Mouse (Mus musculus) right cerebral cortex, postnatal 36 days (tissue): ENCODE data around the gene Cdkal1.

Source experiments
- DNase-seq, 2 experiments: peaks; one replicate each; pipeline ENCODE4 v3.0.0; 2022; ENCODE audit warnings: low spot score in 2 of 2, mixed read lengths in 1 of 2

The Cdkal1 gene

DNA sequence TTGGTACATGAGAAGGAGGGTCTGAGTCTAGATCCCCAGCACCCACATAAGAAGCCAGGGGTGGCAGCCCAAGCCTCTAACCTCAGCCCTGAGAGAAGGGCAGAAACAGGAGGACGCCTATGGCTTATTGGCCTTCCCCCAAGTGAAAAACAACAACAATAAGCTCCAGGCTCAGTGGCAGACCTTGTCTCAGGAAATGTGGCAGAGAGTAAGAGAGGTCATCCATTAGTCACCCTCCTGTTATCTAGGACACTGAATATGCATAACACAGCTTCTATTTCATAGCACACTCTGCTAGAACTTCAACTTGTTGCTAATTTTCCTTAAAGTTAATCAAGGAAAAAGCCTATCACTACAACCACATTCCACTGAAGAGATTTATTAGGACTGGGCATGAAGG, 154.1 kb downstream of the Cdkal1 start:
- no peak for DNase-seq

DNA sequence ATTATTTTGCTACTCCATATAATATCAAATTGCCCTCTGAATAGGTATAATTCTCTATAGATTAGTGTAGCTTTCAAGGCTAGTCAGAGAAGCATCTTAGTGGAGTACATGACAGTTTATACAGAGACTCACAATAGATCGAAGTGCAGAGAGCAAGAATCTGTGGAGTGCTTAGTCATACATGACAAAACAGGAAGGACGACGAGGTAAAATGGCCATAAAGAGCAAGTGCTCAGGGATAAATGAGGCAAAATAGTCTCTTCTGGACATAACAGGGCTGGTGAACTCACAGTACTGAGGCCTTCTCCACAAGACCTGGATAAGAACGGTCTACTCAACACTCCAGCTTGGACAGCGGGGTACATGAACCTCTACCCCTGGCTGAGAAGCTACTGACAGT, 155.6 kb downstream of the Cdkal1 start:
- no peak for DNase-seq

DNA sequence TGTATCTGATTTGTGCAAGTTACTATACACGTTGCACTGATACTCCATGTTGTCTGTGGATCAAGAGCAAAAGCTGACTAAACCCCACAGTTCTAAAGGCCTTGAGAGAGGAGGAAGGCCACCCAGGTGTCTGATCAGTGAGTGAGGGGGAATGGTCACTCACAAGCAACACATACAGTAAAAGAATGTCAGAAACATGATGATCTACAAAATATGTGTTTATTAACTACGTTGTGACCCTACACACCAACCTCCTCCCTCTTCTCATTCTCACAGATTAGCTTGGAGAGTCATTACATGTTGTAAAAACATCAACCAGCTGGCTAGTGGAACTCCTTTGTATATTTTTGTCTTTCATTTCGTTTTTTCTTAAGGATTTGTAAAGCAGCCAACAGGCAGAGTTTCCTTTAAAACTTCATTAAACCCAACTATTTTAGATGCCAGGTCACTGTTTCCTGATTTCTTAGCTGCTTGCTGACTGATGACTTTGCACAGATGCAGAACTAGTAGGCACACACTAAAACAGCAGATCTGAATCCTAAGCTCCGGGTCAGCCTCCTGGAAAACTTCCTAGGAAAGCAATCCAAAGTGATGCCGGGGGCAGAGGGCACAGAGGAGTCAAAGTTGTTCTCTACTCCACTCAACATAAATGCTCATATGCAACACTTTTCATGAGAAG, 157.0 kb downstream of the Cdkal1 start:
- DNase-seq = no peak

DNA sequence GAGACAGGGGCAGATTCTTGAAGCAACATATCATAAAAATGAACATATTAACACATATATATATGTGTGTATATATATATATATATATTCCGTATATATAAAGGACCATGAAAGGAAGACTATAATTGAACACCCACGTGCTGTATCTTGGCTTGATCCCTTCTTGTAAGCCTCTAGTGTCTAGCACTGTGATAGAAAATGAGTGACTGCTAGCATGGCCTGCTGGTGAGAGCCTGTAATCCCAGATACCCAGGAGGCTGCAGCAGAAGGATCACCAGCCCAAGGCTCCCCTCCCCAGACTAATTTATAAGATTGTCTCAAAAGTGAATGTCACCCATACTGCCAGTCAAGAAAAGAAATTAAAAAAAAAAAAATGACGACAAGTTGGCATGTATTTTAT, 158.2 kb downstream of the Cdkal1 start:
- DNase-seq = no peak

DNA sequence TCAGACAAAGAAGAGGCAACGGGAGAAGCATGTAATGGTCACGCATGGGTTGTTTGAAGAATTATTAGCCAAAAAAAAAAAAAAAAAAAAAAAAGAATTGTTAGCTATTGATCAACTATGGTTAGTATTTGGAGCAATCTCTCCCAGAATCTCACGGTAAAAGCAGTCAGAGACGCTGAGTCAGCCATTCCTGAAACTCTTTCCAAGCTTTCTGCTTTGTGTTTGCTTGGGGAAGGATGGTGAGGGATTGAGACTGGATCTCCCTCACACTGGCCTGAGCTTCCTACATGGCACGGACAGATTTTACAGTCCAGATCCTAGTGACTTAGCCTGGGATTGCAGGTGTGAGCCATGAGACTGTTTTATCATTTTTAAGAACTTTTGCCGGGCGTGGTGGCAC, 164.7 kb downstream of the Cdkal1 start:
- DNase-seq = no peak

DNA sequence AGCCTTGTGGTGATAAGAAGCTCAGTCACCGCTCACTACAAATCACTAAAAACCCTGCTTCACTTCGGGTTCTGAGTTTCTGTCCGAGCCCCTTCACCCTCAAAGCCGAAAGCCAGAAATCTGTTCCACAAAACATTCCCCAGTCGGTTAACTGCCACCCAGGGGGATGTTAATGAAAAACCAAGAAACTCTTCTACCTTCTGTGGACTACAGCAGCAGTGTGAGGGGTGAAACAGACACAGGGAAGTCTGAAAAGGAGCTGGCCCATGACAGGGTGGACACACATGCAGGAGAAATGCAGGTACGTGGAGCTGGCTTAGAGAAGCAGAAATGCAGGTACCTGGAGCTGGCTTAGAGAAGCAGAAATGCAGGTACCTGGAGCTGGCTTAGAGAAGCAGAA, 166.6 kb downstream of the Cdkal1 start:
- no peak for DNase-seq

DNA sequence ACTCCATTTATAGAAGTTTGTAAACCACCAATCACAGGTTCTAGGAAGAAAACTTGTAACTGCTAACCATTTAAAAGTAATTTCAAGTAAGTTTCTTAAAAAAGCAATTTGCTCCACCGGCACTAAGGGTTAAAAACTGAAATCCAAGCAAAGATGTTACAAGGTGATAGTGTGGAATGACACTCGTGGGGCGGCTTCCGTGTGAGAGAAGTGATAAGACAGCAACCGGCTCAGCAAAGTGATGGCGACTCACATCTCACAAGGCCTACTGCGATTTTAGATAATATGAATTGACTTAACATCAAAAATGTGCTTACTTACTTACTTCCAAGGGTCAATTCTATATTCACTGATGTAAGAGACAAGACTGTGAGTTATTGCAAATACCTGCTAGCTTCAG, 167.6 kb downstream of the Cdkal1 start:
- no peak for DNase-seq

DNA sequence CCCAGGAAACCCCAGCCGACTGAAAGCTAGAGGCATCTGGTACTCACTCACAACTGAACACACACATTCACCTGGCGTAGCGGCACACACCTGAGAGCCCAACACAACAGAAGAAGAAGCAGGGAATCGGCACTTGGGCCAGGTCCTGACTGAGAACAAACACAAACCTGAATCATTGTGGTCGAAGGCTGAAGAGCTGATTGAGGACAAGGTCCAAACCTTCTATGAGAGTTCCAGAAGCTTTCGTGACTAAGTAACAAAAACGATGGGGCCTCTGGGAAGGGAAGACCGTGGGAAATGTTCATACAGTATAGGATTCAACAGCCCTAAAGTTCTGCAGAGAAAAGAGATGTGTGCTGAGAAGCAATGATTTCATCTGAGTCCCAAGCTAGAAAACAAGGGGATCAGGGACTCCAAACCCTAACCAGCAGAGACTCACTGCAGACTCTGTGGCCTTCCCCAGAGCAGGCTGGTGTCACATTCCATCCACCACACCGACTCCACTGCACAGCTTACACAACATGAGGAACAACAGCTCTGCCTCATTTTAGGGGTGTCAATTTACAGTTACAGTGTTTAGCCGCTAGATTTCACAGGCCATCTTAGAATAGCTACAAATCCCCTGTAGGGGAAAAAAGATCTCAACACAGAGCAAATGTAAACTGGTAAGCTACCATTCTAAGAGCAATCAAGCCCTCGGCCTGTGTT, 175.8 kb downstream of the Cdkal1 start:
- no peak for DNase-seq

DNA sequence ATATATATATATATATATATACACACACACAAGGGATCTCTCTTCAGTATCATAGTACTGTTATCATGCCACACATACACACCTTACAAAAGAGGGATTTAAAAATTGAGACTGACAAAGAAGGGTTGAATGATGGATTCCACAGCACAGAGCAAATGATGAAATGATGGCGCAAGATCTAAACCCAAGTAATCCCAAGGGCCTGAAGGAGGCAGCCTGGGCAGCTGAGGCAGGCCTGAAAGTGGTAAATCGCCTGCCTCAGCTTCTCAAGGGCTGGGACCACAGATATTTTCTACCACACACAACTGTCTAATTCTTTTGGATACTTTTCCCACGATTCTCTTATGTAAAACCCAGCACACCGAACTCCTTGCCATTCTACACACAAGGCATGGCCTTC, 177.9 kb downstream of the Cdkal1 start:
- no peak for DNase-seq

DNA sequence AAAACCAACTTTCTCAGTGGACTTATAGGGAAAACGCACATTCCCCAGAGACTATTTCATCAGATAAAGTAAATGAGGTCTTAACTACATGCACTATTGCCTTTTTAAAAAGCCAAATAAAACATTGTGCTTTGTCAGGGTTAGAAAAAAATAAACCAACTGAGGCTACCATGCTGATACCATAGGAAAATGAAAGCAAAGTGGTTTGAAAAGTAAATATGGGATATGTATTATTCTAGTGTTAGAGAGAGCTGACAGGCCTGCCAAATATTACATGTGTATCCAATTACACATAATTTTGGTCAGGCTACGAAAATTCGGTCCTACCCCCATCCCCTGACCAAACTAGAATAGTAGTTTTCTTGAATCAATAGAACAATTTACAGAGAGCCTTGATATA, 184.8 kb downstream of the Cdkal1 start:
- no peak for DNase-seq

DNA sequence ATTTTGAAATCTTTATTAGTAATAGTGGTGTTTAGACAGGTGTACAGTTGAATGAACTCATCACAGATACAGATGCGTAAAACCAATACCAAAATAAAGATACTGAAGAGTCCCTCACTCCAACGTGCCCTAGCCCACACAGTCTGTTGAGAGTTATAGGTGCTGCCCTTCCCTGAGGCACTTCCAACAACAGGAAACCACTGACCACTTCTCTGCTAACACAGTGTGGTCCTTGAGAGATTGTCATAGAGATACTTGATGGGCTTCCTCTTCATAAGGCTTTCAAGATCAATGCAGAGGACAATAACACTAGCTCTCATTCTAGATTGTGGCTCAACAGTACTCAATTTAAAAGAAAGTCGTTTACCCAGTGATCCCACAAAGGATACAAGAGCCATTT, 191.6 kb downstream of the Cdkal1 start:
- DNase-seq = no peak

DNA sequence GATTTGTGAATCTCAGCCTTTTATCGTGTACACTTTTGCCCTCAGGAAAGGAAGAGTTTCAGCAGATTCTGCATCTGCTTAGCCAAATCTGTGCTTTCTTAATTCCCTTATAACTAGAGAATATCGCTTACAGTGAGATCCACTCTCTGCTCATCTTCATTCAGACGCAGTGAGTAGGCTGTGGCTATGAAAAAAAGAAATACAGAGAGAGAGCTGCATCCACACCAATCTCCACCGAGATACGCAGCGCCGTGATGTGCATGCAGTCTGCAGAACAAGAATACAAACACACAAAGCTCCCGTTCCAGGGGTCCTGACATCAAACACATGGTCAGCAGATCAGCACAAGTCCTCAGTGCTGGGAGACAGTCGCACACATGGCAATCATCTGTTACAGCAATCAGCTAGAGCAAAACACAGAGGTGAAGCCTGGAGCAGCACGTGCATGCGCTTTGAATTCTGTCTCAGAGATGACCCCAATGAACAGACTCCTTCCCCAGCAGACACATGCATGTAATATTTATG, 199.6 kb downstream of the Cdkal1 start:
- DNase-seq = no peak

DNA sequence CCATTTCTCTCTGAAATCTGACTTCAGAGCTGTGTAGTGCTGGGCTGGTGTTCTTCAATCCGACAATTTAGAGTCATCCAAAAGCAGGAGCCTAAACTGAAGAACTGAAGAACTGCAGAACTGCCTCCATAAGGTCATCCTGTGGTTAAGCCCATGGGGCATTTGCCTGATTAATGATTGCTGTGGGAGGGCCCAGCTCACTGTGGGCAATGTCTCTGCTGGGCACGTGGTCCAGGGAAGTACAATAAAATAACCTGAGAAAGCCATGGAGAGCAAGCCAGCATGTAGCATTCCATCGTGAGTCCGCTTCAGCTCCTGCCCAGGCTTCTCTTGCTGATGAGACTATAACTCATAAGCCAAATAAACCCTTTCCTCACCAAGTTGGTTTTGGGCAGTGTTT, 202.1 kb downstream of the Cdkal1 start:
- DNase-seq = no peak

DNA sequence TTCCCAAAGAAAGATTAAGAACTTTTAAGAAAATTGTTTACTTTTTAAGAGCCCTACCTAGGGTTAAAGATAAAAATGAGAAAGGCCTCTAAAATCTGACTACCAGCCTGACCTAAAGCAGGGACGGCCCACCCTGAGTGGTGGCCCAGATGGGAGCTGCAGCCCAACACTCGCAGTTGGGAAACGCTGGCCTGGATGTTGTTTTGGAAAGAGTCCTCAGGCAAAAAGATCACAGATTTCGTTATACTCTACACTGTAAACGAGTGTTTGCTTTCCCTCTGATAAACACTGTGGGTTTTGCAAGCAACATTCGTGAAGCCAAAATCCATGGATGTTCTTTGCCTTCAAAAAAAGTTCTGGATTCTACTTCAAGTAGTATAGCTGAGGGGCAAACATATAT, 202.7 kb downstream of the Cdkal1 start:
- DNase-seq = no peak

DNA sequence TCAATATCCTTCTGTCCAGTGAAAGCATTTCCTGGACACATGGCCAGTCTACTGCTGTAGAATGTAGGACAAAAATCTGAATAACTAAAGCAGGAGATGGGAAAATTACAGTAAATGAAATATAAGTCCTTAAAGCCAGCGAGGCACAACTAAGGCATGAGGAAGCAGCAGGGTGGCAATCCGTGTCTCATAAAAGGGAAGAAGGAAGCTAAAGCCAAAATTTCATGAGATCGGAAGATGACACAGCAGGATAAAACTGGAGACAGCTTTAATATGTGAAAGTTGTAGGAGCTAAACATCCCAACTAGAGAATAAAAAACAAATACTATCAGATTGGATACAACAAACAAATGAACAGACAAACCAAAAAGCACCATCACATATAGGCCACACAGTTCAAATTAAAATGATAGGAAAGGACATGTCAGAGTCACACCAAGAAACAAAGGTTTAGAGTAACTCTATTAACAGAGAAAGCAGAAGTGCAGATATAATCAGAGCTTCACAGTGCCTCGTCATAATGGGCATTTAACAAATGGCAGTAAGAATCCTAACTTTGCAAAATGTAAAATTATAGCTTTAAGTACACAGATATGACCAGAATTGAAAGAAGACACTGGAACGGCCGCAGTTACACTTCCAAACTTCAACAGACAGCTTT, 204.8 kb downstream of the Cdkal1 start:
- no peak for DNase-seq

DNA sequence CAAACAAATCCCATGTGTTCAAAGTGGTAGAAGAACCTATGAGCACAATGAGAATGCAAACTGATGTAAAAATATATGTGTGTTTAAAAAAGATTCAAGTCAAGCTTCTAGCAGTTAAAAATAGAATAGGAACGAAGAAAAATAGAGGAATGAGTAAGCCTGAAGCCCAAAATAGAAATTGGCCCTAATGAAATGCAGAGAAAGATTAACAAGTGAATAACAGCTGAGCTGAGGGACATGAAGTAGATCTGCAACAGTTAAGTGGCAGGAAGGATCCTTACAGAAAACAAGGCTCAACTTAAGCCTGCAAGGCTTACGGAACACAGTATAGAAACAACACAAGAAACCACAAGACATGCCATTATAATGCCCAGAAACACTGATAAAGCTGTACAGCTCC, 205.9 kb downstream of the Cdkal1 start:
- no peak for DNase-seq

DNA sequence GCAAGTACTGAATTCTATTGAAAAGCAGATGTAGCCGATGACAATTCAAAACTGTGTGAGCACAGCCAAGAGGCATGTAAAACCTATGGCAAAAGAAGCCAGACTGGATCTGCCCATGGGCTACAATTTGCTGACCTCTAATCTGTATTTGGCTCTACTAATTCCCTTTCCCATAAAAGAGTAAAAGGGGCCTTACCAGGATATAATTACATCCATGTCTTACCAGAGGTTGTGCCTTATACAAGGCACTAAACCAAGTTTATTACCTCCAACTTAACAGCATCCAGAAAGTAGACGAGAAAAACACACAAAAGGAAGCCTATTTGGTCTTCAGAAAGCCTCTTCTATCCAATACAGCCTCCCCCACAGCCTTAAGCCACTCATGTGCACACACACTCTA, 213.2 kb downstream of the Cdkal1 start:
- no peak for DNase-seq

DNA sequence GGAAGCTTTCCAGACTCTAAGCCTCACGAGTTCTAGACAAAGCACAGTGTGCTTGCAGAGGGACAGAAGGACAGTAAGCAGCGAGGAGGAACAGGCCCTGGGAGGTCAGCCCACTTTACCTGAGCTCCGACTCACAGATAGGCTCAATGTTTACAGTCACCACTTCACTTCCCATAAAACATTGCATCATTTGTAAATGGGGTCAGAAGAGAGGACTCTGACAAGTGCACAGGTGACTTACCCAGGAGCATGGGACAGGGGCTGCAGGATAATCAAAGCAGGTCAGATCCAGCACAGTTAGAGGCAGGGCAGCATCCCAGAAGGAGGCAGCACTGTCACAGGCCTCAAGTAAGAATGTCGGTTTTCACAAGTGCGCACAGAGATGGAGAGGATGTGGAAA, 214.3 kb downstream of the Cdkal1 start:
- DNase-seq = no peak

DNA sequence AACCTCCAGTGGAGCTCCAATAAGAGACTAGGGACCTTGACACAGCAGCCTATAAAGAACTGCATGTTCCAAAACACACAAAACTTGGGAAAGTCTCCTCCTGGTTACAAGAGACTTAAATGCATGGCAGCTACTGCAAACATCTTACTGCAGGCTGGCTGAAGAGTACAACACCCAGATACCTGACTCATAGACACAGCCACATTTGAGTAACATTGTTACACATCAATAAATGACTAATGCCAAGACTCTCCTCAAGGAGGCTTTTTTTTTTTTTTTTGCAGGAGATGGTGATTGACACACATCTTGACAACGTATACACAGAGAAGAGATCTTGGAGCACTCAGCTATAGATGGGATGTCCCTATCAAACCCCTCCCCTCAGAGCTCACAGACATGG, 215.3 kb downstream of the Cdkal1 start:
- DNase-seq = no peak

DNA sequence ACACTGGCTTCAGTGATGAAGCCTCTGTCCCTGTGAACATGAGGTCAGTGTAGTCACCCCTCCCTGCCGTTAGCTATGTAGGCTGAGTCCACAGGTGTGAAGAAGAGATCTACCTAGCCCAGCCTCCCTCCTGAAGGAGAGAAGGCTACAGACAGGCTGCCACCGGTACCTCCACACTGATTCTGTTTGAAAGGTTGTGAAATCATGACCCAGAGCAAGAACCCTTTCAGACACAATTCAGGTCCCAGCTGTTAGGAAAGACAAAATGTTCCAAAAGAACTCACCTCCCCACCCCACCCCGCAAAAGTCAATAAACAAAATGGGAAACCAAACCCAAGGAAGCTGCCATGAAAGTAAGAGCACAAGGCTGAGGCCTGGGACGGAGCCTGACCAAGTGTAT, 217.2 kb downstream of the Cdkal1 start:
- no peak for DNase-seq

DNA sequence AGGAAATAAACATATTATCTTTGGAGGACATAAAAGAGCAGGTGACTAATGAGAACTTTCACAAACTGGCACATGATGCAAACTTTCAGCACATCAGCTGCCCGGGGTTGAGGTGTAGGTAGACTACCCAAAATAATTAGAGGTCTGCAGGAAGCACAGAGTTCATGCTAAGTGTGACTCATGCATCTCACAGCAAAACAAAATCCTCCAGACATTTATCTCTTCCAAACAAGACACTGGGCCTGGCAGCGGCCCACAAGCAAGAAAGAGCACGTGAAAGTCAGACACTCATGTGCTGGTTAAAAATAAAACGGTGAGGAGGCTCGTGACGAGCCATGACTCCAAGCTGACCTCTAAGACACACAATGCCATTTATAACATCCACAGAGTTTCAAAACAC, 217.7 kb downstream of the Cdkal1 start:
- no peak for DNase-seq

DNA sequence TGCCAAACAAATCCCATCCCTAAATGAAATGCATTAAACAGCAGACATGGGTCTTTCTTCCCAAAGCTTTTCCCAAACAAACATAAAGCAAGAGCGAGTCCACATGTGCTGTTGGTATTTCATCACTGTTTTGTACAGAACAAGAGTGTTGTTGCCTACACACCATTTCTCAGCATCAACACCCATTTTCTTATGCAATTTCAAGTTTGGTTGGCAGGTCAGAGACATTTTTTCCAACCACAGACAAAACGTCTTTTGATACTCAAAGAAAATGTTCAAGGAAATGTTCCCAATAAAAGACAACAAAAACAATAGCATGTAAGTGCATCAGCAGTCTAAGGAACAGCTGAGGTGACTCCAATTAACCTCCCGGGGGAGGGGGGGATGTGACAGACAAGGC, 219.9 kb downstream of the Cdkal1 start:
- DNase-seq = no peak

DNA sequence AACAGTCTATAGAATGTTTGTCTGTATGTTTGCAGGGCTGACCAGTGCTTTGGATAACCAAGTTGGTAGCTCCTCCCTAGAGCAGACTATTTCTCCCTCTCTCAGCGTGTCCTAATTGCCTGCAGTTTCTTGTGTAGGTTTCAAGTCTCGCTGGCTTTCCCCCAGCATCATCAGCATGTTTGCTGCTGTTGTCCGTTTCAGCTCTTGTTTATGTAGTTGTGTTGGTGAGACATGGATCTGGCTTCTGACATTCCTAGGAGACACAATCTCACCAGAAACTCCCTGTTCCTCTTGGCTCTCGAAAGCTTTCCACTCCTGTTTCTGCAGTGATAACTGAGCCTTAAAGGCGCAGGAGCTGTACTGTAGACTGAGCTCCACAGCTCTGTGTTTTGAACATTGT, 224.1 kb downstream of the Cdkal1 start:
- no peak for DNase-seq
